Mouse (Mus musculus) neutrophil, adult 65 days (primary cell): ENCODE data around the gene Mxra8. TPM values are rescaled to one million over a fixed set of nuclear protein-coding genes. Genes with fewer than 3 reads are reported as not detected.

Experiments
- total RNA-seq: library from RNA; stranded (reverse); gene quantifications from 2 replicates; pipeline ENCODE4 v1.2.4, GENCODE M21; 2023

Gene Mxra8
- total RNA-seq, result 0.23 and 1.3 TPM in 2 replicates

DNA sequence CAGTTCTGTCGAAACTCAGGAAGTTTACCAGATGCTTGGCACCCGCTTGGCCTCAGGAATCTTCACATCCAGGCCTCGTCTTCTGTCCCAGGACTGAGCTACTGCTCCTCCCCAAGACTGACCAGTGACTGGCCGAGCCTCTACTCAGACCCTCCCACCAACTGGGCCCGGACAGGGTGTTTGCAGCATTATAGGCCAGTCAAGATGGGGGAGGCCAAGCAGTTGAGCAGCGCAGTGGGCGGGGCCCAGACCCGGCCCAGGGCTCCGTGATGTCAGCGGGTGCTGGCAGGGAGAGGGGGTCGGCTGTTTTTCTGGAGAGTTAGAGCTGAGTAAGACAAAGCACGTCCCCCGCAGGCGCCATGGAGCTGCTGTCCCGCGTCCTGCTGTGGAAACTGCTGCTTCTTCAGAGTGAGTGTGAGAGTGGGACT, at the start of gene Mxra8:
Gene Mxra8, plus strand, starts transcription at position 198 of the 428 bp plus-strand sequence.

DNA sequence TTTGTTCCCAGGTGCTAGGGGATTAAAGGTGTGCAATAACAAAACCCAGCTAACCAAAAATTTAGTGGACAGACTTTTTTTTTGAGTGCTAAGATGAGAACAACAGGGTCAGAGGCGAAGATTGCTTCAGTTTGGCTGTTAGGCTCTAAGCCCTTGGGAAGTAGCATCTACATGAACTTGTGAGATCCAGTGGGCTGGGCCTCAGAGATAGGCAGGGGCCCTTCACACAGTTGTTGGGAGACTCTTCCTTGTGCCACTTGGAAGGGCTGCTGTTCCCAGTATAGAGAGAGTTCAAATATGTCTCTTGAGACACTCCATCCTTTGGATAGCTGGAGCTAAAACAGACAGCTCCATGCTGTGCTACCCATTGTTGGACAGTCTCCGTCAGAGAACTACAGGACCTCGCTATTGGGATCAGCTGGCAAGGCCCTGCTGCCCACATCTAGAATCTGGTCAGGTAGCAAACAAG, 49.4 kb upstream of the Mxra8 start, which contains the start of gene Ankrd65:
Gene Ankrd65, plus strand, starts transcription at position 419 of the 469 bp plus-strand sequence.

DNA sequence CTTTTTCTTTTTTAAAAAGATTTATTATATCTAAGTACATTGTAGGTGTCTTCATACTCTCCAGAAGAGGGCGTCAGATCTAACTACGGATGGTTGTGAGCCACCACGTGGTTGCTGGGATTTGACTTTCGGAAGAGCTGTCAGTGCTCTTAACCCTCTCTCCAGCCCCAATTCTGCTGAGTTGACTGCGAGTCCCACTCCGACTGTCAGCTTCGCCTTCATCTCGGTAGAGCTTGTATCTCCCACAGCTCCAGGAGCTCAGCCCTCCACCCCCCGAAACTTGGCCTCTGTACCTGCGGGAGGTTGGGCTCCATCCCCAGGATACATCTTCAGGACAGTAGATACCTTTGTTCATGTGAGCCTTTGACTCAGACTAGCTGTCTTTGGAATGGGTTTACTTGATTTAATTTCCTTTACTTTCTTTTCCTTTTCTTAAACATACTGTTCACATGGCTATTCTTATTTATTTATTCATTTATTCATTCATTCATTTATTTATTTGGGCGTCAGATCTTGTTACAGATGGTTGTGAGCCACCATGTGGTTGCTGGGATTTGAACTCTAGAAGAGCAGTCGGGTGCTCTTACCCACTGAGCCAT, 36.6 kb upstream of the Mxra8 start, which contains the start of gene Mrpl20:
Gene Mrpl20, plus strand, starts transcription at position 138 of the 599 bp plus-strand sequence.

DNA sequence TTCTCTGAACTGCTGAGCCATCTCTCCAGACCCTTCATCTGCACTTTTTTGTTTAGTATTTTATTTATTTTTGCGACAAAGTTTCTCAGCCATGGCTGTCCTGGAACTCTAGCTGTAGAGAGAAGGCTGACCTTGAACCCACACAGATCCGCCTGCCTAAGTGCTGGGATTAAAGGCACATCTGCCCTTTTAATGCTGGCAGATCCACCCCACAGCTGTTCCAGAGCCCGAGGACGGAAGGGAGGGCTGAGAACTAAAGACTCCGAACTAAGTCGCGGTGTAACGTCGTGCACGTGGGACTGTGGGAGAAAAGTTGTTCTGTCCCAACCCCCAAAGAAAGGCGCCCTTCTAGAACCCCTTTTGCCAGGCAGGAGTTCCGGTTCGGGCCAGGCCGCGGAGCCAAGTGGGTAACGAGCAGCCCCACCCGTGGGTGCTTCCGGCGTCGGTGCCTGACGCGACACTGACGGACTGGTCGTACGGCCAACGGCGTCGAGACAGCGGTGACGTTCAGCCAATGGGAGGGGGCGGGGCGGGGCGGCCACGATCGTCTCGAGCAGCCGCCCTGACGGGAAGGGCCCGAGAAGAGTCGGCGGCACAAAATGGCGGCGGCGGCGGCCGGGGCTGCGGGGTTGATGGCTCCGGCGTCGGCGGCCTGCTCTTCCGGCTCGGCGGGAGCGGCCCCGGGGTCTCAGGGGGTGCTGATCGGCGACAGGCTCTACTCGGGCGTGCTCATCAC, 27.4 kb upstream of the Mxra8 start, which contains the start of gene Ccnl2:
Gene Ccnl2, plus strand, starts transcription at position 561 of the 736 bp plus-strand sequence.

DNA sequence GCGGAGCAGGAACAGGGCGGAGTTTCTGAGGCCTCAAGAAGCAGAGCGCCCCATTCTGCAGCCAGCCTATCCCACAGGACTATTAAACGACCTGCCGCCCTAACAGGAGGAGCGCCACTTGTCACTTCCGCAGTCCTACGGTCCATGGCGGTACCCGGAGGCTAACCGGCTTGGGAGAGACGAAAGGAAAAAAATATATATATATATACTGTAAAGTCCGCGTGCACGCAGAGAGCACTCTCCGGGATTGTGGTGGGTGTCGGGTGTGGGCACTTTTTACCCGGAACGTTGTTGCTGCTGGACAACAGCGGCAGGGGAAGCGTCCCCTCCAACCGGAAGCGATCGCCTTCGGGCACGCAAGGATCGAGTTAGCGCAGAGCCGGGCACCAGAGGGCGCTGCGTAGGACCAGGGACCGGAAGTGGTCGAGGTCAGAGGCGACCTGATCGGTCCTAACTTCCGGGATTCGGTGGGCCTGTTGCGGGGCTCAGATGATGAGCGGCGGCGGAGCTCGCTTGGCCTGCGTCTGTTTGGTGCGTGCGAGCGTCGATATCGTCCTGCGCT, 8.2 kb upstream of the Mxra8 start, which contains the start of gene Aurkaip1:
Gene Aurkaip1, plus strand, starts transcription at position 68 of the 562 bp plus-strand sequence.

DNA sequence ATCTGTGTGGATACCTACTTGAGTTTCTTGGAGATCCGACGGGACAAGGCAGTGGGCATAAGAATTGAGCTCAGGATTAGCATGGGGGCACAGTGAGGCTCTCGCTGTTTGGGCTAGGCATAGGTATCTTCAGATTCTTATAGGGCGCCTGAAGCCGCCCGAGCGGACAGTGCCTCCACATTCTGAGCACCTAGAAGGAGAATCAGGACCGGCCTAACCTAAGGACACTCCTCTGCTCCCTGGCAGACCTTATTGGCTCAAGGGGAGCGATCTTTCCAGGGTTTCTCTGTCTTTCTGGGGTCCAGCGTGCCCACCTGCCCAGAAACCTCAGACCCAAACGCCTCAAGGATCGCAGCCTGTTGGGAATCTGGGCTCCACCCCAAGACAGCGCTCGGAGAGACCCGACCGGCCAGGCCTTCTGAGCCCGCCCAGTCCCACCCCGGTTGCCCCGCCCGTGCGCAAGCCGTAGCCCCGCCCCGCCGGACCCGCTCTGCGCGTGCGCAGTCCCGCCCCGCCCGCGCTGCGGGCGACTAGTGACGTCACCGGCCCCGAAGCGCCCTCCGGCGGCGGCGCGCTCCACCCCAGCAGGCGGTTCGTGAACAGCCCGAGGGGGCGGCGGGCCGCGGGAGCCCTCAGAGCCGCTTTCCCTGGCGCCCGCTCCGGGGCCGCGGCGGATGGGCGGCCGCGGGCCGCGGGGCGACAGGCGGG, 7.5 kb downstream of the Mxra8 start, which contains the start of gene Dvl1:
Gene Dvl1, plus strand, starts transcription at position 532 of the 708 bp plus-strand sequence.

GRCm38 (mm10) chr4:155863001-155863400, 23.5 kb downstream of the Mxra8 start, which contains the start of gene Tas1r3:
Gene Tas1r3, minus strand, starts transcription at chr4:155863362.

DNA sequence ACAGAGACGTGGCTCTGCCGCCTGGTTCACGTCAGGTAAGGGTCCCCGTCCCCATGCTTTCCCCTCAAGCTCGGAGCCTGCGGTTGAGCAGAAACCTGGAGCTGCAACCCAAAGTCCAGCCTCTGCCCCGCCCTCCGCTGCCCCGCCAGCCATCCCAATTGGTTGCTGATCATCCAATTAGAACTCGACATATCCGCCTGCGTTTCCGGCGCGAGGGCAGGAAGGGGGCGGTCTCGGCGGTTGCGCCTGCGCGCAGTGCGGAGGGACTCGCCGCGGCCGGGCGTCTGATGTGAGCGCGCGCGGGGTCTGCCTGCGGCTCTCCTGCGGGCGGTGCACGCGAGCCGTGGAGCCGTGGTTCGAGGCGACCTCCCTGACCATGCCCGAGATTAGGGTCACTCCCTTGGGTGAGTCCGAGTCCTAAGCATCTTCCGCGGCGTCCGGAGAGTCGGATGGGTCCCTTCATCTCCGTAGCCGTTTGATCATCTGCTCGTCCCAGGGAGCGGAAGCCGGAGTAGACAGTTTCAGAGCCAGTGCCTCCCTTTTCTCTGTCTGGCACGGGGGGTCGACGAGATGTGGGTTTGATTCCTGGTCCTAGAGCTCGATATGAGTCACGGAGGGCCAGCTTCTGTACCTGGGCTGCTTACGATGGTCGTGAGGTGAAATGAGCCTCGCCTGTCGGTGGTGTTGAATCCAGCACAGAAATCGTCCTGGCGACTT, 30.0 kb downstream of the Mxra8 start, which contains the start of the genes Cptp and Ints11:
Gene Cptp, minus strand, starts transcription at position 124 of the 717 bp plus-strand sequence.
Gene Ints11, plus strand, starts transcription at position 230 of the 717 bp plus-strand sequence.

DNA sequence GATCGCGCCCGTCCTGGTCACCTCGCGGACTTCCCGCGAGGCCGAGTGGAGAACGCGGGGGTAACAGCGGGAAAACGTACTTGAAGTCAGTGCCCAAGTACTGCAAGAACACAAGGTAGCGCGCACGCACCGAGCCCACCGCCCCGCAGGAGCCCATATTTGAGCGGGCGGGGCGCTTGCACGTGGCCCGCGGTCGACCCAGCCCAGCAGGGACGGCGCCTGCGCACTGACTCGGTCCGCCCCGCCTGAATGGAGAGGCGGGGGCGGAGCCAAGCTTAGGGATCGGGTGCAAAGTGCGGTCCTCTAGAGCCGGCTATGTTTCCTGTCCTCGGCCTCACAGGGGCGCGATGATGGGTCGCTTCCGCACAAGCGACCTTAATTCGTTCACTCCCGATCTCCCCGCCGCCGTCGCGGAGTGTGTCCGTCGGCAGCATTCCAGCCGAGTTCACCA, 52.1 kb downstream of the Mxra8 start, which contains the start of the genes Pusl1 and Acap3:
Gene Pusl1, minus strand, starts transcription at position 231 of the 451 bp plus-strand sequence.
Gene Acap3, plus strand, starts transcription at position 272 of the 451 bp plus-strand sequence.

Other genes with a start within 250 kb of the Mxra8 start
- gene Slc35e2, start 238.3 kb upstream of the Mxra8 start, total RNA-seq, result 13.1 and 16.4 TPM in 2 replicates
- 181 and 295 TPM in 2 replicates for gene Cdk11b, start 214.8 kb upstream of the Mxra8 start, total RNA-seq
- not detected in 2 replicates for gene Gm10563, start 194.3 kb upstream of the Mxra8 start, total RNA-seq
- 0.34 and 1.3 TPM in 2 replicates for gene Mmp23, start 186.3 kb upstream of the Mxra8 start, total RNA-seq
- gene Mib2, start 170.5 kb upstream of the Mxra8 start, total RNA-seq, result 30.7 and 38.4 TPM in 2 replicates
- gene Fndc10, start 145.3 kb upstream of the Mxra8 start, total RNA-seq, result 0.22 and 0.54 TPM in 2 replicates
- 82.1 and 98.7 TPM in 2 replicates for gene Ssu72, start 134.9 kb upstream of the Mxra8 start, total RNA-seq
- 0.23 and 0.41 TPM in 2 replicates for gene Tmem240, start 104.9 kb upstream of the Mxra8 start, total RNA-seq
- gene Atad3a, start 78.6 kb upstream of the Mxra8 start, total RNA-seq, result 7.3 and 11.4 TPM in 2 replicates
- not detected in 2 replicates for gene Vwa1, start 65.0 kb upstream of the Mxra8 start, total RNA-seq
- not detected in 2 replicates for gene Tmem88b, start 53.8 kb upstream of the Mxra8 start, total RNA-seq
- not detected in 2 replicates for gene Ankrd65, start 49.2 kb upstream of the Mxra8 start, total RNA-seq
- gene Mrpl20, start 36.8 kb upstream of the Mxra8 start, total RNA-seq, result 45.0 and 61.8 TPM in 2 replicates
- 162 and 225 TPM in 2 replicates for gene Ccnl2, start 27.2 kb upstream of the Mxra8 start, total RNA-seq
- 98.0 and 129 TPM in 2 replicates for gene Aurkaip1, start 8.4 kb upstream of the Mxra8 start, total RNA-seq
- 49.9 and 68.5 TPM in 2 replicates for gene Dvl1, start 7.7 kb downstream of the Mxra8 start, total RNA-seq
- gene Tas1r3, start 23.7 kb downstream of the Mxra8 start, total RNA-seq, result 2.3 and 2.6 TPM in 2 replicates
- gene Cptp, start 29.8 kb downstream of the Mxra8 start, total RNA-seq, result 20.5 and 22.6 TPM in 2 replicates
- 31.9 and 42.4 TPM in 2 replicates for gene Ints11, start 29.9 kb downstream of the Mxra8 start, total RNA-seq
- gene Pusl1, start 52.1 kb downstream of the Mxra8 start, total RNA-seq, result 10.6 and 10.8 TPM in 2 replicates
- 55.0 and 80.6 TPM in 2 replicates for gene Acap3, start 52.1 kb downstream of the Mxra8 start, total RNA-seq
- 100 and 130 TPM in 2 replicates for gene Ube2j2, start 104.2 kb downstream of the Mxra8 start, total RNA-seq
- 18.1 and 25.1 TPM in 2 replicates for gene C1qtnf12, start 122.6 kb downstream of the Mxra8 start, total RNA-seq
- 1.6 and 1.9 TPM in 2 replicates for gene B3galt6, start 153.0 kb downstream of the Mxra8 start, total RNA-seq
- 101 and 115 TPM in 2 replicates for gene Sdf4, start 153.2 kb downstream of the Mxra8 start, total RNA-seq
- 1.5 and 2.1 TPM in 2 replicates for gene Tnfrsf4, start 174.2 kb downstream of the Mxra8 start, total RNA-seq
- gene Tnfrsf18, start 186.5 kb downstream of the Mxra8 start, total RNA-seq, result 3.5 and 6.8 TPM in 2 replicates
- gene Ttll10, start 219.7 kb downstream of the Mxra8 start, total RNA-seq, result not detected in 2 replicates